Mouse (Mus musculus) spleen, postnatal 36 days (tissue): ENCODE measurements around the gene Sppl3.

ENCODE experiments used
- DNase-seq, 2 experiments: peaks; one replicate each; pipeline ENCODE4 v3.0.0; 2022; ENCODE audit warnings: low spot score in 2 of 2, mixed read lengths in 1 of 2

Sppl3 gene

DNA sequence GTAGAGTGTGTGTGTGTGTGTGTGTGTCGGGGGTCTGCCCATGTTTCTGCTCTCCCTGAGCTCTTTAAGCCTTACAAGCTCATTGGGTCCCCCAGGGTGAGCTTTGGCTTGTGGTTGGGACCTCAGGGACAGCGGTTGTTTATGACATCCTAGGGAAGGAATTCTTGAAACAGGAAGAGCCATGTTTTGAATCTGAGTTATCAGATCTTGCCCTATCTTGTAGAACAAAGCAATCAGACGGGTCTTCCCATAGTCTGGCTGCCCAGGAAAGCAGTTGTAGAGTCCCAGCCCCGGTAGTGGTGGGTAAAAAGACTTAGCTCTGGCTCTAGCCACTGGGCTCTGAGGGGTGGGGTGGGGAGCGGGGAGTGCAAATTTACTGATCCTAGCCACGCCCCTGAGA, 13.6 kb upstream of the Sppl3 start:
- no peak for DNase-seq

DNA sequence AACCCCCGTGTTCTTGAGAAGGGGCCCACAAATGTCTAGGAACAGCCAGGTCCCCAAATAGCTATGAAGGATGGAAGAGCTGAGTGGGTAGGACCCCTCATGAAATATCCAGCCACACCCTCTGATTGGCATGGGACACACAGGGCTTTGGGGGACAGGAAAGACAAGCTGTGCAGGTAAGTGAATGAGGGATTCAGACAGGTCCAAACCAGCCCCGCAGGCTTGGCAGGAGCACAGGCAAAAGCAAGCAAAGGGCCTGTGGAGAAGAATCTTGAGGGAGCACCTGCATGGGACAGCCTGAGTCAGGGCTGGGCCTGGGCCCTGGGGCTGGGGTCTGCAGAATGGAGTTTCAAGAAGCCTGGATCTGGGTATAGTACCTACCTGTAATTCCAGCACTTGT, 10.4 kb upstream of the Sppl3 start:
- DNase-seq: no peak

DNA sequence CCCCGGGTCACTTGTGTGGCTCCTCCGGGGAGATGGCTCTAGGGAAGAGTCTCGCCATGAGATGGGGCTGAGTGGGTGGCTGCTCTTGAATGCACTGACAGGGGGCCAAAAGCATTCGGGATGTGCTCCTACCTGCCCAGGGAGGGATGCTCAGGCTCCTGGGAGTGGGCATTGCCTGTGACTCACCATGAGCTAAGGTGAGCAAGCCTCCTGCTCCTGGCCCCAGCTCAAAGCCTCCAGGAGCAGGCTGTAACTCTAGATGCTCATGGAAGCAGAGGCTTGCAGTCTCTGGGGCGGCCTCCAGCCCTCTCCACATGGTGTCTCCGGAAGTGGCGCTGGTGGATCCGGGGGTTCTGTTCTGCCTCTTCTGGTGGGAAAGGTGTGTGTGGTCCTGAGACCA, 9.5 kb upstream of the Sppl3 start:
- no peak for DNase-seq

DNA sequence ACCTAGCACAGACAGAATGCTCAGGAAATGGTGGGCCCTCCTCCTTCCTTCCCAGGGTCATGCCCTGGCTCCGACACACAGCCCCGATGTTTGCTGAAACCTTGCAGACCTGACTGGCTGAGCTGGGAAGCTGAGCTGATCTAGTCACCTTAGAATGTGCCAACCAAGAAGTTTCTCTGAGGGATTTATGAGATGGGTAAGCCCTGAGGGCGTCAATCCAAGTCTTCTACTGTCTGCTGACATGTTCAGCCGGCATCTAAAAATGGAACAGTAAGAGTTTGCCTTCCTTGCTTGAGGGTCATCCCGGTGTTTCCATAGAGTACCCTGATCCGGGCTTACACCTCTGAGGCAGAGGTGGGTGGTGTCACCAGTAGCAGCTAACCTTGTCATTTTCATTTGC, 8.2 kb upstream of the Sppl3 start:
- DNase-seq: no peak

DNA sequence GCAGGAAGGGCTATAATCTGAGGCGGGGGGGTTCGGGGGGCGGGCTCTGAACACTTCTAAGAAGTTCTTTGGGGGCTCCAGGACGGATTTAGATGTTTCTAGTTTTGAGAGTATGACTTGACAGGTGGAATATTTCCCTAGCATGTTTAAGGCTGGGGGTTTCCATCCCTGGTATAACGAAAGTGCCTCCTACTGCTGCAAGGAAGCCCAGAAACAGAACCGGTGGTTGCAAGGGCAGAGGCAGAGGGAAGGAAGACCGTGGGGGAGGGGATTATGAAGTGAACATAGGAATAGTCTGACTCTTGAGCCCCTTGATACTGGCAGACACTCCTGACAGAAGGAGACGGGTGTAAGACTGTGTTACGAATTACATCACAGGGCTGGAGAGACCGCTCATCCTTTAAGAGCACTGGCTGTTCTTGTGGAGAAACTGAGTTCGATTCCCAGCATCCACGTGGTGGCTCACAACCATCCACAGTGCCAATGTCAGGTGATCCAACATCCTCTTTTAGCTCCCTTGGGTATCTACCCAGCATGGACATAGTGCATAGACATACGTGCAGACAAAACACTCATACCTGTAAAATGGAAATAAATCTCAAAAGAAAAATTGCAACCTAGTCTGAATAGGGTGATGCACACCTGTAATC, 7.6 kb upstream of the Sppl3 start:
- no peak for DNase-seq

DNA sequence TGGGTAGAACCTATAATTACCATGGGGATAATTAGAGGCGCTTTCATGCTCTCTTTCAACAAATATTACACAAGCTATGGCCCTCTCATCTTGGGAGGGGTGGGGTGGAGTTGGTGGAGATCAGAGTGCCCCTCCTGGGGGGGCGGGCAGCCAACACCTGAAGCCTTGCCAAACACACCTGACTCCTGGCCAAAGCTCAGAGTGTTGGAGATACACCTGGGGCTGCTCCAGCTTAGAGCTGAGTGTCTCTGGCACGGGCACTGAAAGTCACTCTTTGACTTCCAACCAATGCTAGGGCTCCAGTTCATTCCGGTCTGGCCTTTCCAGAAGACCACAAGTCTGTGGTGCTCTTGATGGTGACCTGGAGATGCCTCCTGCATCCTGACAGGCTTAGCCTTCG, 3.2 kb upstream of the Sppl3 start:
- DNase-seq: no peak

DNA sequence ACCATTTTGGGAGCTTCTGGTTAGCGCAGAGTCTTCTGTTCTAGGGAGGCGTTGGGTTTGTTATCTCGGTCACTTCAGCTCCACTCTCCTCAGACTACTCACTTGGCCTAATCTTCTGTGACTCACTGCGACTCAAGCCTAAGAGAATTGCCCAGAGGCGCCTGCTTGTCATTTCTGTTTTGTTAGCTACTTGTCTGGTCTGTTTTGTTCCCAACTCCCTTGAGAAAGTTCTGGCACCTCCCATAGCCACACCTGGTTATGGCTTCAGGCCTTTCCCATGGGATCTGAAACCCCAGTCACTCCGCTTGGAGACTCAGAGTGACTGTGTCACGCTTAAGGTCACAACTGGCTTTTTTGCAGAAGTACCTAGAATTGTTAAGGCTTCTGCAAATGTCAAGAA, 2.6 kb upstream of the Sppl3 start:
- no peak for DNase-seq

DNA sequence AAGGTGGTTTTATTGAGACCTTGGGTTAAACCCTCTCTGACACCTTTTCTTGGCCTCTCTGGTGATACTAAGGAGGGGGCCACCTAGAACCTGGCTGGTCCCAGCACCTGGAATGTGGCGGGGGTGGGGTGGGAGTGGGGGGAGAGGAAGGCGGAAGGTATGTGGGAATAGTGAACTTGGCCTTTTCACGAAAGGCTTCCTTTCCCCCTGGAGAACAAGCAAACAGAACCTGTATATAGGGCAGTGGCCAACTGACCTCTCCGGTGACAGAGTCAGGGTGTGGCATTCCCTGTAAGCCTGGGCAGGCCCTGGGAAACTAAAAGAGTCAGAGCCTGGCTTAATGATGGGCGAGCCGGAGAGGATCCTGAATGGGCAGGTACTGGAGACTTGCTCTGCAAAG, 1.8 kb upstream of the Sppl3 start:
- DNase-seq: no peak

DNA sequence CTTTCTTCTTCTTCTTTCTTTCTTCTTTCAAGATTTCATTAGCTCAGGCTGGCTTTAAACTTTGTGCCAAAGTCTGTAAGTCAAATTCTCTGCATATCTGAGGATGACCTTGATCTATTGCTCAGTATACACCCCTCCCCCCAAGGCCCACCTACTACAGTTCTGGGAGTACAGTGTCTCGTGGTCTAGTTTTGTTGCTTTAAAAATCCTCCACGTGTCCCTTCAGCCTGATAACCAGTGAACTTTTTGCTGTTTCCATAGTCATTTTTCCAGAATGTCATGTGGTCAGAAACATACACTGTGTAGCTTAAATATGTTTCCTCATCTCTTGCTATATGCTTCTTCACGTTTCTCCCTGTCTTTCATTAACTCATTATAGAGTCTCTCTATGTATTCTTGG, 976 bp upstream of the Sppl3 start:
- no peak for DNase-seq

DNA sequence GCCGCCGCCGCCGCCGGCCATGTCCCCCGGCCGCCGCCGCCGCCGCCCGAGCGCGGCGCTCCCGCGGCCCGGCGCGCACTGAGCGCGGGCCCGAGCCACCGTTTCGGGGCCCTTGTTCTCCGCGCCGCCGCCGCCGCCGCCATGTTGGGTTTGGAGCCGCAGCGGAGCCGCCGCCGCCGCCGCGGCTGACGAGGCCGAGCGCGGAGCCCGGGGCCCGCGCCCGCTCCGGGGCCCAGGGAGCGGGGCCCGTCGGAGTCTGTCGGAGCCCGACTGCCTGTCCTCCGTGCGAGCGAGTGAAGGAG, 231 bp downstream of the Sppl3 start:
- DNase-seq: no peak

DNA sequence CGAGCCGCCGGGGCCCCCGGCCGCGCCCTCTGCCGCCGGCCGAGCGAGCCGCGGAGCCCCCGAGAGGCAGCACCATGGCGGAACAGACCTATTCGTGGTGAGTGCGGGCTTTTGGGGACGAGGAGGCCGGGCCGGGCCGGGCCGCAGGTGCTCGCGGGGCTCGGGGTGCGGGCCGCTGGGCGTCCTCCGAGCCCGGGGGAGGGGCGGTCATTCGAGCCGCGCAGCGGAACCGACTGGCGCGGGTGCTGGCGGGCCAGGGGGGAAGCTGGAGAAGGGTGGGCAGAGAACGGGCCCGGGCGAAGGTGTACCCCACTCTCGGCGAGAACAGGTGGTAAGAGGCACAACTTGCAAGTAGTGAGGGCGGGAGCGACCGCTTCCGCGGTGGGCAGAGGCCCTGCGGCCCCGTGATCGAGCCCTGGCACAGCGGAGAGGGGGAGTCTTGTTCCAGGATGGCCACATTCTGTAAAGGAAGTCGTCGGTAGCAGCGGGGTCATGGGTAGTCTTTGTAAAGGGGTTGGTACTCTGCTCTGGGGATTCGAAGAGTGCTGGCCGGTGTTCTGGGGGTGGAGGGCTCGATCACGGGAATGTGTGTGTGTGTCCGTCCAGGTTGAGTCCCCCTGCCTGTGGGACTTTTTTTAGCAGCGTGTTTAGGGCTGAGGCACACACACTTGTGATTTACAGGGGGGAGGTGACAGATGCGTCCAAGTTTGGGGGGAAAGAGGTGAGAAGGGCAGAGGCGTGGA, 753 bp downstream of the Sppl3 start:
- peak; percentile 48 to 50 for DNase-seq

DNA sequence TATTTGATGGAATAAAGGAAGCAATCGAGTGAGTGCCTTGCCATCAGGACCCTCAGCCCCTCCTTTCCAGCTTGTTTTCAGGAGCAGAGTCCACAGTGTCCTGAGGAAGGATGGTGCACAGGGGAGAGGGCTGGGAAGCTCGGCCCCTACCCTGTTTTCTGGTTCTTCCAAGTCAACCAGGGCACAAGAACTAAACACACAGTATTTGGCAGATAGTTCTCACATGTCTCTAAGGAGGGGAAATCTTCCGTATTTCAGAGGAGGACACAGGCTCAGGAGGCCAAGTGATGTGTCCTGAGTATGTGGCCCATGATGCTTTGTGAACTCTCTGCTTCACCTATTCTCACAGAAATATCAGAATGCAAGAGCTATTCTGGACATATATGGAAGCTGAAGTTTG, 2.5 kb downstream of the Sppl3 start:
- DNase-seq: no peak

DNA sequence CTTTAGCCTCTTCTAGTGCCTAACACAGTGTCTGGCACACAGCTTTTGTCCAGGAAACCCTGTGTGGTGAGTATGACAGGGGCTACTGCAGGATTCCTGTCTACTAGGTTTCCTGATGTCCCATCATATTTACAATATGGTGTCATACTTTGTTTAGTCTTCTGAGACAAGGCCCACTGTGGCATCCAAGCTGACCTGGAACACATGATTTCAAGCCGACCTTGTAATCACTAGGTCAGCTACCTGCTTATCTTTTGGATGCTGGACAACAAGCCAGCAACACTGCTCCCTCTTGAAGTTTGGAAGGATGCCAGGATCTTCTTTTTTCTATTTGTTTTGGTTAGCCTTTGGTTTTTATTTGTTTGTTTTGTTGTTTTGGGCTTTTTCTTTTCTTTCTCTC, 3.6 kb downstream of the Sppl3 start:
- no peak for DNase-seq

DNA sequence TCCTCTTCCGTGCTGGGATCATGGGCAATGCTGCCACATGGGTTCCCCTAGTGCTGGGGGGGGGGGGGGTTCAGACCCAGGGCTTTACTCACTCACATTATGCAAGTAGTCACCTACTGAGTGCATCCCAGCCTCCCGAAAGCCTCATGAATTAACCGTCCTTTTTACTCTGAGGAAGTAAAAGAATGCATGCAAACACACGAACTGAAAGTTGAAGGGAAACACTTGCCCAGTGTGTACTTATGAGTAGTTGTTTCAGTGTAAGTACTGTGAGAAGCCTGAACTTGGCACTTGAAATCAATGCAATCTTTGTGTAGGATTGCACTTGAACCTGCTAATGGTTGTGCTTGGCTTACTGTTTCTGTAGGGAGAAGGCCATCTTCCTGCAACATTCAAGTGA, 4.2 kb downstream of the Sppl3 start:
- DNase-seq: no peak

DNA sequence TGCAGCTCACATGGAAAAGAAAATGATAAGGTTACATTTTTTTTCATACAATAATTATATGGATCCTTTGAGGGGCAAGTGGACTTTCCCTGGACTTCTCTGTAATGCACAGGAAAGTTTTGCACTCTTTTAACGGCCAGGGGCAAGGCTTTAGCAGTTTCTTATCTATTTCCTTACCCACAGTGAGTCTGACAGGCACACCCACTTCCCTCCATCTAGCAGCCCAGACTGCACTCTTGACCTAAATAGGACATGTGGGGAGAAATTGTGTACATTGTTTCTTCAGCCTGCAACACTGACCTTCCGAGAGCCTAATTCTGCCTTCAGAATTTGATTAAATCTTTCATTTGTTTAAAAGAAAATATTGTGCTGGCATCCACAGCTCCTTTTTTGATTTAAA, 7.3 kb downstream of the Sppl3 start:
- peak; percentile 36 to 54 for DNase-seq

DNA sequence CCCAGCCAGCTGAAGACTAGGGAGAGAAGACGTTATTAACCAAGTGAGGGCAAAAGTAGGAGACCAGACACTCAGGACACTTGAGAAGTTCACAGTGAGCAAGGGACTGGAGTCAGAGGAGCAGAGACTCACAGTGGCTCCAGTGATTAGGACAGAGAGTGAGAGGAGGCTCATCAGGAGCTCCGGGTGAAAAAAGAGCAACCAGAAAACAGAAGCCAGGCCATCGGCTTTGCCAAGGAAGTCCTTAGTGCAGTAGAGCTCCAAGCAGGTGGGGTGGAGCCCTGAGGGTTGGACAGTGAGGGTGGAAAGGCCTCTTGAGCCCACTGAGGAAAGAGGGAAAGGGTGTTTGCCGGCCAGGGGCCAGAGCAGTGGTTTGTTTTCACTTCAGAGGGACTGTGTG, 7.9 kb downstream of the Sppl3 start:
- DNase-seq: no peak

DNA sequence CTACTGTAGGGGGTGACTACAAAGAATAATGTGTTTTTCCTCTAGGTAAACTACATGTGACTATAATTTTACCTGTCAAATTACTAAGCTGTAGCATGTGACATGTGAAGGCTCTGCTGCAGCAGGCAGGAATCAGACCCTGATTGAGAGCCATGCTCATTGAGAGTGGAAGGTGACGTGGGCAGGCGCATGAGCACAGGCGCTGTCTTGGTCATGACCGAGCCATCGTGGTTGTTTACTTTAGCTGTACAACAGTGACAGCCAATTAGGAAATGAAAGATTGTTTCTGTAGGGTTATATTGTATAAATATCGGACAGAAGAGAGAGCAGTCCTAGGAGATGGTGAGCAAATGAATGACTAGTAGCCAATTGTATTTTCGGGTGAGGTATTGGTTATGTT, 11.1 kb downstream of the Sppl3 start:
- DNase-seq: no peak

DNA sequence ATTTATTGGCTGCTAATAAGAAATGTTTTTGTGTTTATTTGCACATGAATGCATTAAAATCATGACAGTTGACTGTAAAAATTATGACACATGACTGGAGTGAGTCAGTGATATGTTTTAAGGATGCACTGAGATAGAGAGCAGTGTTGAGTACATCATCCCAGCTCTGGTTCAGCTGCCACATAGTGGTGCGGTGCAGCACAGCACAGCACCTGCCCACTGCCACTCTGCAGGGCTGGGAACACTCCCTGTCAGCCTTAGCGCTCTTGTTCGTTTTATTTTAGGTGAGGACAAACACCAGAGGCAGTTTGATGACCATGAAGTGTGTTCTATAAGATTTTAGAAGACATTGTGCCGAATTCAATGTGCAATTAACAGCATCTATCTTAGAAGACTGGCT, 15.2 kb downstream of the Sppl3 start:
- DNase-seq: no peak

DNA sequence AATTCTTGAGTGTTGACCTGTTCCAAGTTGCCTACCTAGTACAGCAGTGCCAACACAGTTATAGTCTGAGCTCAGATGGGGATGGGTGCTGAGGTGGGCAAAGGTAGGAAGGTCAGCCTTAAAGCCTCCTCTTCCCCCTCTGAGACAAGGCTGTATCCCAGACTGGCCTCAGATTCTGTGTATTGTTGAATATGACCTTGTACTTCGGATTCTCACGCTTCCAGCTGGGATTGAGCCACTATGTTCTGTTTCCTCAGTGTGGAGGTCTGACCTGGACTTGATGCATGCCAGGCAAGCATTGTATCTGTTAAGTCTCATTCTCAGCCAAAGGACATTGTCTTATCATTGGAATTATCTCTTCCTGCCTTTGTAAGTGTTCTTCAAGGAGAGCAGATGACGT, 16.2 kb downstream of the Sppl3 start:
- DNase-seq: no peak

DNA sequence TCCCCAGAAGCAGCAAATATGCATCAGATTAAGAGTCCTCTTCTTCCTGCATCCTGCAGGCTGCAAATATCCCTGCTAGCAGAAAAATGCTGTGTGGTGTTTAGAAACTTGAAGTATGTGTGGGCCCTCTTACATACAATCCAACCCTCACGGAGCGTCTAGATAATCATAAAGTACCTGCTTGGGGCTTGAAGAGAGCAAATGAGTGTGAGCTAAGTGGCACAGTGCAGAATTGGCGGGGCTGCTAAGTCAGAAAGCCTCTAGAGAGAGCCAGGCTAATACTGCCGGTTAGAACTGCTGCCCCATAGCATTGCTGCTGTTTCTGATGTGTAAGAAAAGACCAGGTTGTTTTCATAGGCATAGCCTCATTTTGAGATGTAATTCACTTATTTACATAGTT, 18.0 kb downstream of the Sppl3 start:
- DNase-seq: no peak

DNA sequence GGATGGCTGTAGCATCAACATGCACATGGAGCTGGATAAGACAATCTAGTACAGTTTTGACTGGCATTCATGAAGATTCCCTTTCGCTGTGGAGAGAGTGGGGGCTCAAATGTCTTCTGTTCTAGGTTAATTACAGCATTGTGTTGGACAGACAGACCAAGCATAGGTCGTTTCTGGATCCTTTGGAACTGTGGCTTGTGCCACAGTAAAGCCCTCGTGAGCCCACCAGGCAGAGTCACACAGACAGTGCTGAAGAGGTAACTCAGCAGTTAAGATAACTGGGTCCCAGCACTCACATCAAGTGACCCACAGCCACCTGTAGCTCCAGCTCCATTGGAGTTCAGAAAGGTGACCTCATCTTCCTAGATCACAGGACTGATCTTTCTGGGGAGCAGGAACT, 18.6 kb downstream of the Sppl3 start:
- DNase-seq: no peak

DNA sequence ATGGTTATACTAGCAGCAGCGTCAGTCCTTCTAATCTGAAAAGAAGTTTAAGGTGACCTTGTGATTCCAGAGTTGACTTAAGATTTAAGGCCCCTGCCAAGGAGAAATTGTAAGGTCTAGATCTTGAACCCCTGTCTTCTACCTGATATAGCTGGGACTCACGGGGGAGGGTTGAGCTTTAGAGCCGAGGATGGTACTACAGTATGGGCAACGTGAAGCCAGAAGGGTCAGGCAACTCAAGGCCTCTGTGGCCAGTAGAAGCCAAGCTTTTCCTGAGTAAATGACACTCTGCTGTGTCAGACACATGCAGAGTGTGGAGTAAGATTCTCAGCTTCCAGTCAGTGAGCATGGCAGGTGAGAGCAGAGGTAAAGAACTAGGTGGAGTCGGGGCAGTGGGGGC, 20.6 kb downstream of the Sppl3 start:
- DNase-seq: no peak

DNA sequence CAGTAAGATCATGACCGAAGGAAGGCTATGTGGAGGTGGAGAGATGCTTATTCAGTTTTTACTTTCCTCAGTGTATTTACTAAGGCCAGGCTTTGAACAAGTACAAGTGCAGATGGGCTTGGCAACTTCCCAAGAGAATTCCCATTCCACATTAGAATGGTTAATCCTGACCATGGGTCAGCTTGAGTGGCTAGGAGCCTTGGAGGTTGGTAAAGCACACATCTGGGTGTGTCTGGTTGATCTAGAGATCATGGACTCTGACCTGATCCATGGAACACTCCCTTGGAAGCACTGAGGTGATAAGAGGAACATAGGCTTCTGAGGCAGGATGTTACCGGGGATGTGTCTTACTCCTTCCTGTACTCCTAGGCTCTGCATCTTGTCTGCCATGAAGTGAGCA, 21.7 kb downstream of the Sppl3 start:
- DNase-seq: no peak

DNA sequence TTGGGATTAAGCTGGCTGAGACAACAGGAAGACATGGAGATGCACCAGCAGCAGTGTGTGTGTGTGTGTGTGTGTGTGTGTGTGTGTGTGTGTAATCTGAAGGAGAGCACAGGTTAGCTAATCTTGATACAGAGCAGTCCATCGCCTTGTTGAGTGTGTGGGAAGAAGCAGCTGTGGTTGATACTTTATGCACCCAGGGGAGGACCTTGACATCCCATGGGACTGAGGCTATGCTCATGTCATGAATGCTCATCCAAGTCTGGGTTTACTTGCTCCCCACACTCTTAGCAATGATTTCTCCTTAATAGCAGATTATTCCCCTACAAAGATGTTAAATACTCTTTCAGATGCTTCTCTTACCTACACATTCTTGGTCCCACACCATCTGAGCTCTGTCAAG, 24.3 kb downstream of the Sppl3 start:
- DNase-seq: peak; percentile 32 to 37
